Mouse (Mus musculus): Measurements from ENCODE around the gene Gas6.

DNA sequence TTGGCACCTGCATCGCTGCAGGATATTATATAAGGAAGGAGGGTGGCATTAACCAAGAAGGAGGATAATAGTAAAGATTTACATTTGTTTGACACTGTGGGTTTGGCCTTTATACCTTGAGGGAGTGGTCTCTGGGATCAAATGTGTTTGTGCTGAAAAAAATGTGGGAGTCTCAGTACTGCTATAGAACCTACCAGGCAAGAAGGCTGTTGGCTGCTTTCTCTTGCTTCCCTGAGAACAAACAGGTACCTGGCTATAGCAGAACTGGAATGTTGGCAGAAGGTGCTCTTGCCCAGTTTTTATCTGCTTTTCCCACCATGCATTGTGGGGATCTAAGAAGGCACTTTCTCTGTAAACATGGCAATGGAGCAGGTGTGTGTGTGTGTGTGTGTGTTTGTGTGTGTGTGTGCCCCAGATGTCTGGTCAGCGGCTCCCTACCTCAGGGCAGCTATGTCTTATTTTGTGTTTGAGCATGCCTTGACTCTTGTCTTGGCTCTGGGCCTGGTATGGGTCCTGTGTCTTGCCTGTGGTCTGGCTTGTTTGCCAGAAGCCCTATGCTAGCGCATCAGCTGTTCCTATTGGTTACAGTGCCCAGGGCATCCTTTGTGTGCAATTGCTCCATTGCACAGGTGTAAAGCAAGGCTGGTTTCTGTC, 13.1 kb upstream of the Gas6 start:
- no peak for TF ChIP-seq POLR2A (IDR thresholded peaks at IDR 0.05; ENCODE audit: low read depth, low read length)
- TF ChIP-seq CTCF (IDR thresholded peaks at IDR 0.05; ENCODE audit: extremely low read depth, insufficient read depth, insufficient read length, insufficient replicate concordance), result no peak

Data from spleen, adult 2 months (tissue).